Mouse (Mus musculus) embryonic fibroblast, embryonic 13.5 days (primary cell): ENCODE results near the gene Polr2b.

ENCODE experiments used
- CTCF ChIP-seq: IDR thresholded peaks from 2 replicates; pipeline ENCODE4 v1.5.1; 2011; ENCODE audit warnings: mild to moderate bottlenecking, control low read depth, low read length, moderate library complexity, borderline replicate concordance; ENCODE audit not compliant: insufficient read depth
- POLR2A ChIP-seq: IDR thresholded peaks from 2 replicates; pipeline ENCODE4 v1.6.1; 2011; ENCODE audit warnings: low read depth, mild to moderate bottlenecking, control low read depth, low read length, moderate library complexity

DNA sequence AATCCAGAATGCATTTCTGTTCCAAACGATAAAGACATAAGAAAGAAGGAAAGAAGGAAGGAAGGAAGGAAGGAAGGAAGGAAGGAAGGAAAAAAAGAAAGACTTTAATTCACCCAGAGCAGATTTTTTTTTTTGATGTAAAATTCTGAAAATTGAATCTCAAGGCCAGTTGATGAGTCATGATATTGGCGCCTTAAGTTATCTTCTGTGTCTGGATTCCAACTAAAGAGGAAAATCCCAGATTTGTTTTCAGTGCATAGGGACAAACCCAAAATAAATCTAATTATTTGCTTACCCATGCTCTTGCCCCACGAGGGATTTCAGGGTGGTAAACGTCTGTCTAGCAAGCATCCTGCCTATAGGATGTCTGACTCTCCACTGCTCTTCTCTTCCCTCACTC lies 51.1 kb downstream of the Polr2b start:
- TF ChIP-seq CTCF (no peak), POLR2A (no peak)
